8 mouse cellular contexts compared by ENCODE assay signal in genomic region chr15:89556401-89557178, GRCm38 (mm10). TPM values are rescaled to one million over a fixed set of nuclear protein-coding genes. Genes with fewer than 3 reads are reported as not detected.
A peak's percentile ranks its signal among the peaks of the same experiment; 100 is the strongest.
DNase-seq lines count a peak whose midpoint lies in the region; ATAC-seq and TF ChIP-seq lines count a peak whose summit lies in the region.

No protein-coding gene starts in this region.

- H3K4me3 ChIP-seq in heart, adult 2 months = no peak overlapping the region
- peak overlapping the region; percentile 57 for H3K4me3 ChIP-seq in ES-Bruce4 (ENCODE audit: low read depth, low read length)
- H3K4me3 ChIP-seq in embryonic fibroblast, embryonic 13.5 days (ENCODE audit: insufficient read depth, low read length) = no peak overlapping the region
- peak overlapping the region; percentile 10; the same call in 1 of the 2 replicates for H3K4me3 ChIP-seq in limb, embryonic 13.5 days

- peak; percentile 29 for TF ChIP-seq CTCF in heart, adult 2 months (IDR thresholded peaks at IDR 0.05)
- peak; percentile 64 for TF ChIP-seq CTCF in ES-Bruce4 (IDR thresholded peaks at IDR 0.05; ENCODE audit: low read depth, low read length)
- peak; percentile 10; the same call in 1 of the 2 replicates for TF ChIP-seq CTCF in embryonic fibroblast, embryonic 13.5 days (IDR thresholded peaks at IDR 0.05; ENCODE audit: borderline replicate concordance, insufficient read depth, low read length)

- no peak for TF ChIP-seq EP300 in heart, adult 2 months (IDR thresholded peaks at IDR 0.05; ENCODE audit: insufficient read depth, low read depth, low read length)
- no peak for TF ChIP-seq EP300 in ES-Bruce4 (IDR thresholded peaks at IDR 0.05; ENCODE audit: insufficient read depth, low read depth, low read length)

- no peak overlapping the region; the same call in 1 of the 2 replicates for H3K27ac ChIP-seq in heart, adult 2 months
- no peak overlapping the region for H3K27ac ChIP-seq in ES-Bruce4 (ENCODE audit: insufficient read depth, low read length)
- no peak overlapping the region for H3K27ac ChIP-seq in embryonic fibroblast, embryonic 13.5 days (ENCODE audit: insufficient read depth, low read length)
- no peak overlapping the region for H3K27ac ChIP-seq in limb, embryonic 13.5 days

- peak overlapping the region; percentile 57 for H3K4me2 ChIP-seq in limb, embryonic 13.5 days (replicated peaks)

- no peaks in the 10 kb centered on the region; the same call in 1 of the 2 replicates for H3K36me3 ChIP-seq in heart, adult 2 months (ENCODE audit: control insufficient read depth, insufficient read depth, low read length)
- no peaks in the 10 kb centered on the region for H3K36me3 ChIP-seq in ES-Bruce4 (ENCODE audit: control insufficient read depth, insufficient read depth, low read length, poor library complexity, severe bottlenecking)
- peaks cover 28% of the 10 kb centered on the region for H3K36me3 ChIP-seq in limb, embryonic 13.5 days

- peaks cover 19% of the 10 kb centered on the region for H3K4me1 ChIP-seq in heart, adult 2 months (ENCODE audit: control insufficient read depth, insufficient read depth, low read length)
- H3K4me1 ChIP-seq in ES-Bruce4 (ENCODE audit: control insufficient read depth, insufficient read depth, low read length) = no peaks in the 10 kb centered on the region
- no peaks in the 10 kb centered on the region for H3K4me1 ChIP-seq in embryonic fibroblast, embryonic 13.5 days (ENCODE audit: control insufficient read depth, insufficient read depth, low read length)
- peaks cover 25% of the 10 kb centered on the region for H3K4me1 ChIP-seq in limb, embryonic 13.5 days

- H3K9ac ChIP-seq in heart, adult 2 months (ENCODE audit: low read depth, low read length) = no peak overlapping the region
- H3K9ac ChIP-seq in ES-Bruce4 (ENCODE audit: low read depth, poor library complexity, severe bottlenecking) = no peak overlapping the region
- H3K9ac ChIP-seq in limb, embryonic 13.5 days = peak overlapping the region; percentile 43; the same call in 1 of the 2 replicates

- no peaks in the 10 kb centered on the region for H3K9me3 ChIP-seq in ES-Bruce4 (replicated peaks; ENCODE audit: control insufficient read depth, insufficient read depth, low read length, poor library complexity, severe bottlenecking)
- H3K9me3 ChIP-seq in limb, embryonic 13.5 days = no peaks in the 10 kb centered on the region

- no peaks in the 10 kb centered on the region for H3K27me3 ChIP-seq in heart, adult 2 months (ENCODE audit: control insufficient read depth, insufficient read depth, low read length)
- H3K27me3 ChIP-seq in ES-Bruce4 (ENCODE audit: control insufficient read depth, insufficient read depth, low read length, poor library complexity, severe bottlenecking) = no peaks in the 10 kb centered on the region
- H3K27me3 ChIP-seq in limb, embryonic 13.5 days = peaks cover 52% of the 10 kb centered on the region

- 0 out of 2 replicates have a peak, but pooled peaks have one; percentile 17 for ATAC-seq in limb, embryonic 13.5 days (ENCODE audit: low FRiP score, low read depth)

- no peaks in the 10 kb centered on the region for H3K79me2 ChIP-seq in heart, adult 2 months (replicated peaks; ENCODE audit: control insufficient read depth, insufficient read depth, low read length)

- no peak for TF ChIP-seq POLR2A in heart, adult 2 months (IDR thresholded peaks at IDR 0.05; ENCODE audit: insufficient read depth, low read depth, low read length)
- TF ChIP-seq POLR2A in ES-Bruce4 (IDR thresholded peaks at IDR 0.05; ENCODE audit: insufficient read depth, low read length) = no peak
- TF ChIP-seq POLR2A in embryonic fibroblast, embryonic 13.5 days (IDR thresholded peaks at IDR 0.05; ENCODE audit: low read depth, low read length) = no peak

- intact Hi-C loops in heart, adult 2 months (cut with DNase I) = no loop called here
- intact Hi-C loops in heart, postnatal 25 days (cut with DNase I) = no loop called here

- 32% methylated on average over 23 of the region's 23 CpGs for WGBS in heart, adult 2 months
- 26% methylated on average over 23 of the region's 23 CpGs for WGBS in limb, embryonic 13.5 days

- DNase-seq in heart, adult 2 months = peak; percentile 20 to 30
- no peak for DNase-seq in heart, postnatal 25 days (ENCODE audit: low spot score)
- no peak for DNase-seq in layer of hippocampus, adult 9-10 months (ENCODE audit: low spot score)
- DNase-seq in adrenal gland, postnatal 36 days = no peak
- DNase-seq in adrenal gland, postnatal 25 days = no peak

RNA-seq across cellular contexts. Expression of gene Acr, which starts 11.5 kb away (rescaled TPM):
- under 1 TPM in 1 of 2 experiments, not detected in 1; 0.57 TPM for total RNA-seq in heart, adult 2 months (2021)
- polyA plus RNA-seq in heart, adult 2 months (2012; rRNA removed) = 1.4 and 1.6 TPM in 2 replicates
- under 1 TPM in 1 of 2 experiments, not detected in 1; 0.36 TPM for total RNA-seq in heart, postnatal 25 days (2021)
- not detected in 2 replicates for polyA plus RNA-seq in ES-Bruce4 (2011; ENCODE audit: insufficient read depth, insufficient read length, low read depth, missing spikeins)
- not detected in 2 replicates for polyA plus RNA-seq in embryonic fibroblast, embryonic 13.5 days (2011; ENCODE audit: insufficient read length, low read depth, missing spikeins)
- polyA plus RNA-seq in limb, embryonic 13.5 days (2015; fragmentation: Nextera tagmentation; extraction: Ambion mirVana) = 0.17 TPM in 1 of 2 replicates, not detected in the other
- total RNA-seq in adrenal gland, postnatal 36 days (2021) = not detected
- total RNA-seq in adrenal gland, postnatal 25 days (2021) = 0.46 TPM in 1 of 2 replicates, not detected in the other

RNA-seq across cellular contexts. Expression of gene Rabl2, which starts 35.1 kb away (rescaled TPM):
- 1 to 10 TPM; 3.7 to 4.2 TPM for total RNA-seq in heart, adult 2 months (2021)
- 5.2 and 11.0 TPM in 2 replicates for polyA plus RNA-seq in heart, adult 2 months (2012; rRNA removed)
- total RNA-seq in heart, postnatal 25 days (2021) = 1 to 10 TPM; 3.5 to 7.5 TPM
- polyA plus RNA-seq in ES-Bruce4 (2011; ENCODE audit: insufficient read depth, insufficient read length, low read depth, missing spikeins) = 9.7 and 12.6 TPM in 2 replicates
- polyA plus RNA-seq in embryonic fibroblast, embryonic 13.5 days (2011; ENCODE audit: insufficient read length, low read depth, missing spikeins) = 15.2 and 26.9 TPM in 2 replicates
- polyA plus RNA-seq in limb, embryonic 13.5 days (2015; fragmentation: Nextera tagmentation; extraction: Ambion mirVana) = 45.3 and 52.1 TPM in 2 replicates
- total RNA-seq in adrenal gland, postnatal 36 days (2021) = 10 to 100 TPM in 1 of 2 experiments, 1 to 10 TPM in 1; 8.4 to 10.9 TPM
- 13.2 and 16.2 TPM in 2 replicates for total RNA-seq in adrenal gland, postnatal 25 days (2021)

RNA-seq across cellular contexts. Expression of gene Shank3, which starts 57.2 kb away (rescaled TPM):
- total RNA-seq in heart, adult 2 months (2021) = 10 to 100 TPM; 44.3 to 52.2 TPM
- 29.6 and 31.0 TPM in 2 replicates for polyA plus RNA-seq in heart, adult 2 months (2012; rRNA removed)
- 10 to 100 TPM; 48.2 to 53.3 TPM for total RNA-seq in heart, postnatal 25 days (2021)
- 4.4 and 5.6 TPM in 2 replicates for polyA plus RNA-seq in ES-Bruce4 (2011; ENCODE audit: insufficient read depth, insufficient read length, low read depth, missing spikeins)
- polyA plus RNA-seq in embryonic fibroblast, embryonic 13.5 days (2011; ENCODE audit: insufficient read length, low read depth, missing spikeins) = 2.3 and 2.7 TPM in 2 replicates
- polyA plus RNA-seq in limb, embryonic 13.5 days (2015; fragmentation: Nextera tagmentation; extraction: Ambion mirVana) = 2.6 and 2.7 TPM in 2 replicates
- total RNA-seq in adrenal gland, postnatal 36 days (2021) = 10 to 100 TPM; 30.7 to 51.0 TPM
- total RNA-seq in adrenal gland, postnatal 25 days (2021) = 34.3 and 52.2 TPM in 2 replicates

Comparison
In these comparisons a context has a peak if more than half of its experiments do, and no peak if none do; other contexts are left out.
1. DNase-seq: peak in heart, adult 2 months (2 of 2); none in heart, postnatal 25 days (single experiment), layer of hippocampus, adult 9-10 months (single experiment), adrenal gland, postnatal 36 days (0 of 2) and adrenal gland, postnatal 25 days (single experiment).
2. H3K4me3 ChIP-seq: peak in ES-Bruce4 (single experiment) and limb, embryonic 13.5 days (single experiment); none in heart, adult 2 months (single experiment) and embryonic fibroblast, embryonic 13.5 days (single experiment).
3. CTCF ChIP-seq: peak in every context shown above with its lines; median percentile 64 in ES-Bruce4; 29 in heart, adult 2 months; 10 in embryonic fibroblast, embryonic 13.5 days.